Mouse (Mus musculus) heart, embryonic 12.5 days (tissue): ENCODE measurements around the gene Tubg2. TPM values are rescaled to one million over a fixed set of nuclear protein-coding genes. Genes with fewer than 3 reads are reported as not detected.

Experiments used
- ATAC-seq: fragments of 200-750 bp; cut with Nextera tagmentation; 2 replicates; pipeline ENCODE4 v1.8.0; 2017; ENCODE audit warnings: moderate TSS enrichment, moderate library complexity; ENCODE audit not compliant: insufficient number of reproducible peaks, low FRiP score
- H3K27ac ChIP-seq: fragments of 300-500 bp; sonication (generic); 2 replicates; pipeline ENCODE4 v1.5.1; 2016; ENCODE audit warnings: mild to moderate bottlenecking, moderate library complexity; ENCODE audit not compliant: poor library complexity, severe bottlenecking
- H3K27me3 ChIP-seq: fragments of 300-500 bp; sonication (generic); replicated peaks from 2 replicates; pipeline ENCODE4 v1.6.1; 2016; ENCODE audit warnings: mild to moderate bottlenecking, moderate library complexity
- H3K36me3 ChIP-seq: fragments of 300-500 bp; sonication (generic); 2 replicates; pipeline ENCODE4 v1.6.1; 2016; ENCODE audit warnings: mild to moderate bottlenecking, moderate library complexity
- H3K4me1 ChIP-seq: fragments of 300-500 bp; sonication (generic); replicated peaks from 2 replicates; pipeline ENCODE4 v1.6.1; 2016; ENCODE audit warnings: mild to moderate bottlenecking
- H3K4me2 ChIP-seq: fragments of 300-500 bp; sonication (generic); 2 replicates; pipeline ENCODE4 v1.6.1; 2016; ENCODE audit warnings: mild to moderate bottlenecking, moderate library complexity
- H3K4me3 ChIP-seq: fragments of 300-500 bp; sonication (generic); 2 replicates; pipeline ENCODE4 v1.5.1; 2016; ENCODE audit warnings: mild to moderate bottlenecking
- H3K9ac ChIP-seq: fragments of 300-500 bp; sonication (generic); 2 replicates; pipeline ENCODE4 v1.6.1; 2016; ENCODE audit warnings: mild to moderate bottlenecking, moderate library complexity
- H3K9me3 ChIP-seq: fragments of 300-500 bp; sonication (generic); replicated peaks from 2 replicates; pipeline ENCODE4 v1.6.1; 2016; ENCODE audit warnings: mild to moderate bottlenecking, moderate library complexity
- WGBS: fragments of 180-500 bp; shearing (Covaris S2); methylation state at CpG from one replicate; pipeline ENCODE4 v1.1.7; 2016; 5-methylcytosine and 5-hydroxymethylcytosine counted together
- polyA plus RNA-seq: library from polyadenylated mRNA; unstranded; fragments of >200 nt; fragmentation: Nextera tagmentation; extraction: Ambion mirVana; gene quantifications from 2 replicates; pipeline ENCODE4 v1.2.1, GENCODE M21; 2016

Gene Tubg2
- polyA plus RNA-seq, 1 experiment from 2014 or later: 3.6 TPM

- H3K36me3 ChIP-seq: peaks cover 20% of the 10 kb centered on the region
- no peak overlapping the region for H3K4me3 ChIP-seq
- ATAC-seq: no peak; the same call in 1 of the 2 replicates
- WGBS: 47% methylated on average over 8 of the region's 8 CpGs
- peak overlapping the region; percentile 81 for H3K27ac ChIP-seq
- peak overlapping the region; percentile 13; the same call in 1 of the 2 replicates for H3K4me2 ChIP-seq
- H3K27me3 ChIP-seq: no peaks in the 10 kb centered on the region
- H3K9me3 ChIP-seq: no peaks in the 10 kb centered on the region
- peaks cover 51% of the 10 kb centered on the region for H3K4me1 ChIP-seq
- 0 out of 2 replicates have a peak overlapping the region, but pooled peaks have one; percentile 17 for H3K9ac ChIP-seq
Observed at GRCm38 (mm10) chr11:101190181-101190912, 34.6 kb downstream of the Tubg2 start.

GRCm38 (mm10) chr11:101190913-101191907 lies 35.5 kb downstream of the Tubg2 start:
- H3K4me1 ChIP-seq: peaks cover 51% of the 10 kb centered on the region
- no peak for ATAC-seq
- H3K36me3 ChIP-seq: peaks cover 28% of the 10 kb centered on the region
- WGBS: 39% methylated on average over 17 of the region's 17 CpGs
- no peak overlapping the region for H3K9ac ChIP-seq
- peak overlapping the region; percentile 81; the same call in 1 of the 2 replicates for H3K27ac ChIP-seq
- no peaks in the 10 kb centered on the region for H3K9me3 ChIP-seq
- H3K4me3 ChIP-seq: no peak overlapping the region
- H3K4me2 ChIP-seq: peak overlapping the region; percentile 4; the same call in 1 of the 2 replicates
- no peaks in the 10 kb centered on the region for H3K27me3 ChIP-seq

GRCm38 (mm10) chr11:101191919-101192470 lies 36.3 kb downstream of the Tubg2 start:
- WGBS: 78% methylated on average over 4 of the region's 4 CpGs
- H3K4me1 ChIP-seq: peaks cover 51% of the 10 kb centered on the region
- no peak overlapping the region for H3K27ac ChIP-seq

GRCm38 (mm10) chr11:101192646-101193045 lies 36.9 kb downstream of the Tubg2 start:
- no peak overlapping the region for H3K27ac ChIP-seq
- WGBS: 90% methylated on average over 6 of the region's 6 CpGs
- peaks cover 51% of the 10 kb centered on the region for H3K4me1 ChIP-seq
- no peaks in the 10 kb centered on the region for H3K9me3 ChIP-seq
- no peak overlapping the region for H3K4me3 ChIP-seq
- no peaks in the 10 kb centered on the region for H3K27me3 ChIP-seq
- no peak for ATAC-seq
- no peak overlapping the region for H3K4me2 ChIP-seq
- H3K9ac ChIP-seq: no peak overlapping the region
- H3K36me3 ChIP-seq: peaks cover 40% of the 10 kb centered on the region

More at GRCm38 (mm10) chr11:101191919-101192470, 36.3 kb downstream of the Tubg2 start:
- Histone ChIP-seq H3K27me3 (no peaks in the 10 kb centered on the region), H3K9ac (no peak overlapping the region), H3K4me3 (no peak overlapping the region), H3K4me2 (no peak overlapping the region), H3K9me3 (no peaks in the 10 kb centered on the region), H3K36me3 (peaks cover 36% of the 10 kb centered on the region)
- no peak for ATAC-seq

- Histone ChIP-seq H3K4me3 (no peak overlapping the region), H3K9me3 (no peaks in the 10 kb centered on the region), H3K4me1 (peaks cover 51% of the 10 kb centered on the region), H3K4me2 (no peak overlapping the region), H3K27me3 (no peaks in the 10 kb centered on the region), H3K36me3 (peaks cover 45% of the 10 kb centered on the region), H3K27ac (no peak overlapping the region), H3K9ac (no peak overlapping the region)
- 84% methylated on average over 7 of the region's 7 CpGs for WGBS
- no peak for ATAC-seq
Observed at GRCm38 (mm10) chr11:101193076-101193475, 37.4 kb downstream of the Tubg2 start.

GRCm38 (mm10) chr11:101194137-101194536 lies 38.4 kb downstream of the Tubg2 start:
- no peaks in the 10 kb centered on the region for H3K9me3 ChIP-seq
- no peak overlapping the region for H3K4me3 ChIP-seq
- ATAC-seq: no peak
- whole genome bisulfite sequencing: 37% methylated on average over 5 of the region's 5 CpGs
- H3K36me3 ChIP-seq: peaks cover 55% of the 10 kb centered on the region
- no peak overlapping the region for H3K27ac ChIP-seq
- no peak overlapping the region for H3K9ac ChIP-seq
- no peak overlapping the region for H3K4me2 ChIP-seq
- peaks cover 46% of the 10 kb centered on the region for H3K4me1 ChIP-seq
- no peaks in the 10 kb centered on the region for H3K27me3 ChIP-seq

GRCm38 (mm10) chr11:101194643-101195042 lies 38.9 kb downstream of the Tubg2 start:
- Histone ChIP-seq H3K9ac (no peak overlapping the region), H3K4me1 (peaks cover 41% of the 10 kb centered on the region), H3K36me3 (peaks cover 60% of the 10 kb centered on the region), H3K9me3 (no peaks in the 10 kb centered on the region), H3K27ac (no peak overlapping the region), H3K27me3 (no peaks in the 10 kb centered on the region), H3K4me3 (no peak overlapping the region), H3K4me2 (no peak overlapping the region)
- WGBS: 84% methylated on average over 6 of the region's 6 CpGs
- no peak for ATAC-seq

GRCm38 (mm10) chr11:101195101-101195500 lies 39.4 kb downstream of the Tubg2 start:
- peaks cover 65% of the 10 kb centered on the region for H3K36me3 ChIP-seq
- H3K4me1 ChIP-seq: peaks cover 36% of the 10 kb centered on the region
- H3K9me3 ChIP-seq: no peaks in the 10 kb centered on the region
- H3K9ac ChIP-seq: no peak overlapping the region
- H3K27me3 ChIP-seq: no peaks in the 10 kb centered on the region
- WGBS: 47% methylated on average over 1 of the region's 1 CpGs
- H3K4me2 ChIP-seq: no peak overlapping the region
- ATAC-seq: no peak
- no peak overlapping the region for H3K27ac ChIP-seq
- no peak overlapping the region for H3K4me3 ChIP-seq

GRCm38 (mm10) chr11:101195571-101195970 lies 39.9 kb downstream of the Tubg2 start:
- no peak overlapping the region for H3K27ac ChIP-seq
- H3K4me1 ChIP-seq: peaks cover 31% of the 10 kb centered on the region
- no peak overlapping the region for H3K4me3 ChIP-seq
- no peak overlapping the region for H3K4me2 ChIP-seq
- no peak overlapping the region for H3K9ac ChIP-seq
- 85% methylated on average over 8 of the region's 8 CpGs for WGBS
- peaks cover 70% of the 10 kb centered on the region for H3K36me3 ChIP-seq
- H3K27me3 ChIP-seq: no peaks in the 10 kb centered on the region
- no peaks in the 10 kb centered on the region for H3K9me3 ChIP-seq
- no peak for ATAC-seq

- no peak overlapping the region for H3K4me3 ChIP-seq
- H3K4me2 ChIP-seq: no peak overlapping the region
- no peak overlapping the region for H3K27ac ChIP-seq
- no peak overlapping the region for H3K9ac ChIP-seq
- peaks cover 71% of the 10 kb centered on the region for H3K36me3 ChIP-seq
- no peaks in the 10 kb centered on the region for H3K27me3 ChIP-seq
- WGBS: 87% methylated on average over 8 of the region's 8 CpGs
- ATAC-seq: no peak
- H3K9me3 ChIP-seq: no peaks in the 10 kb centered on the region
- peaks cover 25% of the 10 kb centered on the region for H3K4me1 ChIP-seq
Observed at GRCm38 (mm10) chr11:101196175-101196574, 40.5 kb downstream of the Tubg2 start.

GRCm38 (mm10) chr11:101199555-101199954 lies 43.8 kb downstream of the Tubg2 start:
- Histone ChIP-seq H3K27me3 (no peaks in the 10 kb centered on the region), H3K9me3 (no peaks in the 10 kb centered on the region), H3K4me2 (no peak overlapping the region), H3K9ac (no peak overlapping the region), H3K4me3 (no peak overlapping the region), H3K27ac (no peak overlapping the region), H3K36me3 (peaks cover 77% of the 10 kb centered on the region), H3K4me1 (peaks cover 3% of the 10 kb centered on the region)
- no peak for ATAC-seq
- WGBS: 85% methylated on average over 3 of the region's 3 CpGs
